Mouse (Mus musculus): ENCODE results near the gene Krtap4-6. TPM values are rescaled to one million over a fixed set of nuclear protein-coding genes. Genes with fewer than 3 reads are reported as not detected.
"Not testable (repeated sequence)": the region's sequence is repeated elsewhere in the genome, so short reads cannot be mapped to it uniquely, and the experiment has no call there.

Krtap4-6 gene
- not detected in 2 replicates for polyA plus RNA-seq (2012; ENCODE audit: insufficient read depth, insufficient read length, low replicate concordance, missing spikeins)

DNA sequence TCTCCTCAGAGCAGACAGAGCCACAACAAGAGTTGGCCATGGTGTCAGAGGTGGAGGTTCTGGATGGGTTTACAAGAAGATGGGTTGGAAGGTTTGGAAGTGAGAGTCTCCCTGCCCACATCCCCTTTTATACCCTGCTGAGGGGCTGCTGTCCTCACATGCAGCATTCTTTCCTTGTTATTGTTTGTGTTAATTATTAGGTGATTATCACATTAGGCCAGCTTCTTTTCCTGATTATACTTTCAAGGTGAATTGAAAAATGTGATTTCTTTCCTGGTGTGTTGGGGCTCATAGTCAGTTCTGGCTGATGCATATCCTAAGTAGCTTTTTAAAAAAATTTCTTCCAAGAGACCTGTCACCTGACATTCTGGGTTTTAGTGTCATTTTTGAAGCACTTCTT, at the start of gene Krtap4-6:
TSS of gene Krtap4-6 (minus strand) at position 101 of the 400 bp plus-strand sequence.
- Histone ChIP-seq H3K27ac (ENCODE audit: insufficient read depth, low read depth, low read length) (no peak within 1 kb of the TSS), H3K4me1 (ENCODE audit: control insufficient read depth, insufficient read depth, low read length) (no peaks in the 10 kb centered on the region), H3K4me3 (ENCODE audit: insufficient read depth, low read depth, low read length) (no peak within 1 kb of the TSS)
- TF ChIP-seq CTCF (IDR thresholded peaks at IDR 0.05; ENCODE audit: insufficient read depth, low read depth, low read length) (no peak), POLR2A (IDR thresholded peaks at IDR 0.05; ENCODE audit: insufficient read depth, low read depth, low read length) (no peak)

DNA sequence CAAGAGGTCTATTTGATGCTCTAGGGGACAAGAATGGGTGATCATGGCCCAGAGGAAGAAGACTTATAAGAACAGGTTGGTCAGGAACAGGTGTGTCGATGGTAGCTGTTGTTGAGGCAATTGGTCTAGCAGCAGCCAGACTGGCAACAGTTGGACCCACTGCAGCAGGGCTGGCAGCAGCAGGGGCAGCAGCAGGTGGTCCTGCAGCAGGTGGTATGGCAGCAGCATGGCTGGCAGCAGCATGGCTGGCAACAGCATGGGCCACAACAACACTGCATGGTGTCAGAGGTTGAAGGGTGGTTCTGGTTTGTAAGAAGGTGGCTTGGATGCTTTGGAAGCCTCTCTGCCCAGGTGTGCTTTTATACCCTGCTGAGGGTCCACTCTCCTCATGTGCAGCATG, 24.7 kb upstream of the Krtap4-6 start, which contains the start of gene Gm14190:
TSS of gene Gm14190 (minus strand) at position 278 of the 400 bp plus-strand sequence.
- WGBS = 93% methylated on average over 1 of the region's 1 CpGs
- no peak within 1 kb of the TSS for H3K4me3 ChIP-seq (ENCODE audit: insufficient read depth, low read depth, low read length)
- TF ChIP-seq CTCF (IDR thresholded peaks at IDR 0.05; ENCODE audit: insufficient read depth, low read depth, low read length) (no peak), POLR2A (IDR thresholded peaks at IDR 0.05; ENCODE audit: insufficient read depth, low read depth, low read length) (no peak)
- H3K27ac ChIP-seq (ENCODE audit: insufficient read depth, low read depth, low read length) = no peak within 1 kb of the TSS
- no peaks in the 10 kb centered on the region for H3K4me1 ChIP-seq (ENCODE audit: control insufficient read depth, insufficient read depth, low read length)

DNA sequence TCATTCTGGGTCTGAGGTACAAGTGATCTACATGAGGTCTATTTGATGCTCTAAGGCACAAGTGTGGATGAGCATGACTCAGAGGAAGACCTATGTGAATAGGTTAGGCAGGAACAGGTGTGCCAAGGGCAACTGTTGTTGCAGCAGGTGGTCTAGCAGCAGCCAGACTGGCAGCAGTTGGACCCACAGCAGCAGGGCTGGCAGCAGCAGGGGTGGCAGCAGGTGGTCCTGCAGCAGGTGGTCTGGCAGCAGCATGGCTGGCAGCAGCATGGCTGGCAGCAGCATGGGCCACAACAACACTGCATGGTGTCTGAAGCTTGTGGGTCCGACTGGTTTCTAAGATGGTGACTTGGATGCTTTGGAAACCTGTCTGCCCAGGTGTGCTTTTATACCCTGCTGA, 19.5 kb upstream of the Krtap4-6 start:
- H3K4me3 ChIP-seq (ENCODE audit: insufficient read depth, low read depth, low read length); H3K27ac ChIP-seq (ENCODE audit: insufficient read depth, low read depth, low read length); H3K4me1 ChIP-seq (ENCODE audit: control insufficient read depth, insufficient read depth, low read length): not testable (repeated sequence)
- 71% methylated on average over 1 of the region's 1 CpGs for WGBS

DNA sequence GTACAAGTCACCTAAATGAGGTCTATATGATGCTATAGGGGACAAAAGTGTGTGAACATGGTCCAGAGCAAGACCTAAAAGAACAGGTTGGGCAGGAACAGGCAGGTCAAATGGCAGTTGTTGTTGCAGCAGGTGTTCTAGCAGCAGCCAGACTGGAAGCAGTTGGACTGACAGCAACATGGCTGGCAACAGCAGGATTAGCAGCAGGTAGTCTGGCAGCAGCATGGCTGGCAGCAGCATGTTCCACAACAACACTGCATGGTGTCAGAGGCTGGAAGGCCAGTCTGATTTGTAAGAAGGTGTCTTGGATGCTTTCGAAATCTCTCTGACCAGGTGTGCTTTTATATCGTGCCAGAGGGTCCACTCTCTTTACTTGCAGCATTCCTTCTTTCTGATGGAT, 17.7 kb upstream of the Krtap4-6 start:
- TF ChIP-seq CTCF (IDR thresholded peaks at IDR 0.05; ENCODE audit: insufficient read depth, low read depth, low read length) = no peak
- no peak for TF ChIP-seq POLR2A (IDR thresholded peaks at IDR 0.05; ENCODE audit: insufficient read depth, low read depth, low read length)
- Histone ChIP-seq H3K4me3 (ENCODE audit: insufficient read depth, low read depth, low read length) (no peak overlapping the region), H3K27ac (ENCODE audit: insufficient read depth, low read depth, low read length) (no peak overlapping the region), H3K4me1 (ENCODE audit: control insufficient read depth, insufficient read depth, low read length) (no peaks in the 10 kb centered on the region)
- 87% methylated on average over 2 of the region's 2 CpGs for WGBS

DNA sequence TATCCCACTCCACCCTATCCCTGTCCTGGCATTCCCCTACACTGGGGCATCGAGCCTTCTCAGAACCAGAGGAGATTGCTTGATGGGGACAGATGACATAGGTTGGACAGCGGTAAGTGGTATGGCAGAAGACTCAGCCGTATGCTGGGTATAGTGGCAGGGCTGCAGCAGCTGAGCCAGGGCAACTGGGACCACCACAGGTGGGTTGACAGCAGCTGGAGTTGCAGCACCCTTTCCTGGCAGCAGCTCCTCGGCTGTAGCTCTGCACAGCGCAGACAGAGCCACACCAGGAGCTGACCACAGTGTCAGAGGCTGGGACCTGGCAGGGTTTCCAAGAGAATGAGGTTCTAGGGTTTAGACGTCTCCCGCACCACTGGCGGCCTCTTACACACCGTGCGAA, 3.0 kb downstream of the Krtap4-6 start:
- TF ChIP-seq POLR2A (IDR thresholded peaks at IDR 0.05; ENCODE audit: insufficient read depth, low read depth, low read length) (no peak), CTCF (IDR thresholded peaks at IDR 0.05; ENCODE audit: insufficient read depth, low read depth, low read length) (no peak)
- Histone ChIP-seq H3K27ac (ENCODE audit: insufficient read depth, low read depth, low read length) (no peak overlapping the region), H3K4me3 (ENCODE audit: insufficient read depth, low read depth, low read length) (no peak overlapping the region), H3K4me1 (ENCODE audit: control insufficient read depth, insufficient read depth, low read length) (no peaks in the 10 kb centered on the region)
- WGBS = 80% methylated on average over 10 of the region's 10 CpGs

DNA sequence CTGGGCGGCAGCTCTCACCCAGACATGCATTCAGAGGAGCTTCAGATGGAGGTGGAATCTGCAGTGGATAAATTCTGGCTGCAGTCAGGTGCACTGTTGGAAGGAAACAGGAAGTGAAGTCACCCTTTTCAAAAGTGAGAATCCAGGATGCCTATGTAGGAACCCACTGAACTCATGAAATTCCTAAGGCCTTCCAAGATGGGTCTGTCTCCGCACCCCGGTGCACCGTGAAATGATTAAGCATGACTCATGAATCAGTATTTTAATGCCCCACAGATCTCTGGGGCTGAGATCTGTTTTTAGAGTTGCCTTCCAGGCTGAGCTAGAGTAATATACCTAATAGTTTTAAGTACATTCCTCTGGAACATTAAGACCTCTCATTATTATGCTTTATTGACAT, 6.5 kb downstream of the Krtap4-6 start:
- Histone ChIP-seq H3K4me3 (ENCODE audit: insufficient read depth, low read depth, low read length) (no peak overlapping the region), H3K4me1 (ENCODE audit: control insufficient read depth, insufficient read depth, low read length) (no peaks in the 10 kb centered on the region), H3K27ac (ENCODE audit: insufficient read depth, low read depth, low read length) (no peak overlapping the region)
- 56% methylated on average over 4 of the region's 4 CpGs for WGBS
- TF ChIP-seq POLR2A (IDR thresholded peaks at IDR 0.05; ENCODE audit: insufficient read depth, low read depth, low read length) = no peak

DNA sequence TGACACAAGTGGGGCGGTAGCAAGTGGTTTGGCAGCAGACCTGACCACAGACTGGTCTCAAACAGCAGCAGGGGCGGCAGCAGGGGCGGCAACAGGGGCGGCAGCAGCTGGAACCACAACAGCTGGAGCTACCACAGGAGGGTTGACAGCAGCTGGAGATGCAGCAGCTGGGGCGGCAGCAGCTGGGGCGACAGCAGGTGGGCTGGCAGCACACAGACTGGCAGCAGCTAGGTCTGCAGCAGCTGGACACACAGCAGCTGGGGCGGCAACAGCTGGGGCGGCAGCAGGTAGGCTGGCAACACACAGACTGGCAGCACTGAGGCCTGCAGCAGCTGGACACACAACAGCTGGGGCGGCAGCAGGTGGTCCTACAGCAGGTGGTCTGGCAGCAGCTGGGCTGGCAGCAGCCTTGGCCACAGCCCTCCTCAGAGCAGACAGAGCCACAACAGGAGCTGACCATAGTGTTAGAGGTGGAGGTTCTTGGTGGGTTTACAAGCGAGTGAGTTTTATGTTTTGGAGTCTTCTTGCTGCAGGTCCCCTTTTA, 7.2 kb downstream of the Krtap4-6 start, which contains the start of gene Gm11563:
TSS of gene Gm11563 (minus strand) at position 494 of the 544 bp plus-strand sequence.
- not testable (repeated sequence) for H3K4me1 ChIP-seq (ENCODE audit: control insufficient read depth, insufficient read depth, low read length); H3K27ac ChIP-seq (ENCODE audit: insufficient read depth, low read depth, low read length); H3K4me3 ChIP-seq (ENCODE audit: insufficient read depth, low read depth, low read length)
- 65% methylated on average over 10 of the region's 10 CpGs for WGBS

DNA sequence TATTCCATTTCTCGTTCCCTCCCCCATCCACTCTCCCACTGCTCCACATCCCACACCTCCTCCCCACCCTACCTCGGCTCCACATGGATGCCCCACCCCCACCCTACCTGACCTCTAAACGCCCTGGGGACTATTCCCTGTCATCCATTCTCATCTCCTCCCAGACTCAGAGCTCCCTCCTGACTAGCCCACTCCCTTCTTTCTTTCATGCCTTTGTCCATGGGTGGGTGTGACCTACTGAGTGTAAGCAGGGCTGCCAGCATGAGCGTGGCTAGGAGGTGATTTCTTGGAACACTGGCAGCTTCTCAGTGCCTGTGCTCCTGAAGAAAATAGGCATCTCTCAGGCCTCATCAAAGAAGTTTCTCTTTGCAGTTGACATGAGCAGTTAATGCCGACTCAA, 8.7 kb downstream of the Krtap4-6 start:
- Histone ChIP-seq H3K4me3 (ENCODE audit: insufficient read depth, low read depth, low read length) (no peak overlapping the region), H3K4me1 (ENCODE audit: control insufficient read depth, insufficient read depth, low read length) (no peaks in the 10 kb centered on the region), H3K27ac (ENCODE audit: insufficient read depth, low read depth, low read length) (no peak overlapping the region)
- no peak for TF ChIP-seq POLR2A (IDR thresholded peaks at IDR 0.05; ENCODE audit: insufficient read depth, low read depth, low read length)
- no peak for TF ChIP-seq CTCF (IDR thresholded peaks at IDR 0.05; ENCODE audit: insufficient read depth, low read depth, low read length)
- WGBS = 55% methylated on average over 5 of the region's 5 CpGs

DNA sequence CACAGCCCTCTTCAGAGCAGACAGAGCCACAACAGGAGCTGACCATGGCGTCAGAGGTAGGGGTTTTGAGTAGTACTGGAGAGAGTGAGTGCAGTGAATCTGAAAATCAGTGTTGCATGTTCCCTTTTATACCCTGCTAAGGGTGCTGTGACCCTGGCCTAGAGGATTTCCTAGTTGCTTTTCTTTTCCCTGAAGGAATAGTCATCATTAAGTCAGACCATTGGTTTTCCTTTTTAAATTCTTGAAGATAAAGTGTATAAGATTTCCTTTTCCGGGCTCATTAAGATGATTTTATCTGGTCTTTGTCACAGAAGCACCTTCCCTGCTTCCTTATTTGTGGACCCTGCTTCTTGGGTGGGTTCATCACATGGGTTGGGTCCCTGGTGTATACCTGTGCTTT, 15.6 kb downstream of the Krtap4-6 start, which contains the start of gene Gm11555:
TSS of gene Gm11555 (minus strand) at position 101 of the 400 bp plus-strand sequence.
- Histone ChIP-seq H3K4me3 (ENCODE audit: insufficient read depth, low read depth, low read length) (no peak within 1 kb of the TSS), H3K27ac (ENCODE audit: insufficient read depth, low read depth, low read length) (no peak within 1 kb of the TSS), H3K4me1 (ENCODE audit: control insufficient read depth, insufficient read depth, low read length) (no peaks in the 10 kb centered on the region)
- TF ChIP-seq CTCF (IDR thresholded peaks at IDR 0.05; ENCODE audit: insufficient read depth, low read depth, low read length) (no peak), POLR2A (IDR thresholded peaks at IDR 0.05; ENCODE audit: insufficient read depth, low read depth, low read length) (no peak)
- 81% methylated on average over 2 of the region's 2 CpGs for WGBS

DNA sequence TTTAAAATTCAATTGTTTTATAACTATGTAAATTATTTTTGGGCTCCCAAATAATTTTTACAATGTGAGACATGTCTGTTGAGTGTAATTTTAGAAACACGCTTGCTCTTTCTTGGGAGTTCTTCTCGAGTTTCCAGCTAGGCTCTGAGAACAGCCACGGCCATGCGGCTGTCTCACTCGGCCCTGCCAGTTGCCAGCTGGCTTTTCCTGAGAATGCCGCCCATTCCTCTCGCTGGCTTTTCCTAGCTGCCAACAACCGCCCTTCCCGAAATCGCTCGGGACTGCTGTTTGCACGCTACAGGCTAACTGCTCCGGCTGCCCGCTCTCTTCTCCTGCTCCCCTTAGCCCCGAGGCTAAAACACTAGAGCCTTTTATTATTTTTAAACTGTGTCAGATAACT, 19.3 kb downstream of the Krtap4-6 start:
- H3K4me3 ChIP-seq (ENCODE audit: insufficient read depth, low read depth, low read length) = no peak overlapping the region
- H3K27ac ChIP-seq (ENCODE audit: insufficient read depth, low read depth, low read length) = no peak overlapping the region
- WGBS = 71% methylated on average over 15 of the region's 15 CpGs
- TF ChIP-seq CTCF (IDR thresholded peaks at IDR 0.05; ENCODE audit: insufficient read depth, low read depth, low read length) = no peak
- TF ChIP-seq POLR2A (IDR thresholded peaks at IDR 0.05; ENCODE audit: insufficient read depth, low read depth, low read length) = no peak
- H3K4me1 ChIP-seq (ENCODE audit: control insufficient read depth, insufficient read depth, low read length) = 0 out of 2 replicates have a peak, but pooled peaks cover 3% of the 10 kb centered on the region
